Mouse (Mus musculus) spleen, postnatal 14 days (tissue): ENCODE data around the gene Ccdc184.
A peak's percentile ranks its signal among the peaks of the same experiment; 100 is the strongest.

Source experiments
- DNase-seq, 2 experiments: peaks; one replicate each; pipeline ENCODE4 v3.0.0; 2021 to 2022; ENCODE audit warnings: low spot score in 2 of 2

Gene Ccdc184

GRCm38 (mm10) chr15:98155944-98156343 is 11.0 kb upstream of the Ccdc184 start:
- no peak for DNase-seq

- DNase-seq: no peak
Observed at GRCm38 (mm10) chr15:98157253-98157652, 9.7 kb upstream of the Ccdc184 start.

- DNase-seq: no peak
Observed at GRCm38 (mm10) chr15:98161026-98161805, 5.7 kb upstream of the Ccdc184 start.

GRCm38 (mm10) chr15:98162561-98162960 is 4.4 kb upstream of the Ccdc184 start:
- DNase-seq: no peak

GRCm38 (mm10) chr15:98165525-98165924 is 1.4 kb upstream of the Ccdc184 start, which contains the start of gene Asb8:
TSS of gene Asb8 (minus strand) at chr15:98165625.
- no peak for DNase-seq

GRCm38 (mm10) chr15:98167645-98168621 is 975 bp downstream of the Ccdc184 start:
- peak in 1 of 2 experiments; percentile 25 for DNase-seq

DNA sequence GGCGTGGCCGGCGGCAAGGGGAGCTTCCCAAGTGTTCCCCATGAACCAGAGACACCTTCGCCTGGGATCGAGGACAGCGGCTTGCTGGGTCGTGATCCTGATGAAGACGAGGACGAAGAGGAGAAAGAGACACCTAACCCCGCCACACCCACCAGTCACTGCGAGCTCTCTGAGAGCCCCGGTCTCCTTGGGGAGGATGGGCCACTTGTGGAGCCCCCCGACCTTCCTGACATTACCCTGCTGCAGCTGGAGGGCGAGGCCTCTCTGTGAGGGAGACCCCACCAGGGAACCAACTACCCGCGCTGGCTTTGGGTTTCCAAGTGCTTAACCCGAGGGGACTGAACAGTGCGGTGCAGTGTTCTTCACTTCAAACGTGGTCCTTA is 1.7 kb downstream of the Ccdc184 start:
- no peak for DNase-seq

DNA sequence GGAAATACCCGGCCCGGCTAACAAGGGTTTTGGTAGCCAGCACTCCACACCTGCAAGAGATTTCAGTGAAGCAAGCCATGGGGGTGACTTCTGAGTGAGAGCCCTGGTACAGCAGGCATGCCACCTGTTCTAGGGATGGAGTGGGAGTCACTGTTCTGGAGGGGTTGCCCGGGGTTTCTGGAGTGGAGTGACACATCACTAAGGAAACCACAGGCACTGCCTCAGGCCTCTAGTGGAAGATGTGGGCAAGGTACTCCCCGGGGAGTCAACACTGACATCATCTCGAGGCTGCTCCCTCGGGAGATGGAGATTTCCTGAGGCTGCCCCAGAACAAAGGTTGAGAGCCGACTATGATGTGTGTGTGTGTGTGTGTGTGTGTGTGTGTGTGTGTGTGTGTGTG is 3.4 kb downstream of the Ccdc184 start:
- no peak for DNase-seq

DNA sequence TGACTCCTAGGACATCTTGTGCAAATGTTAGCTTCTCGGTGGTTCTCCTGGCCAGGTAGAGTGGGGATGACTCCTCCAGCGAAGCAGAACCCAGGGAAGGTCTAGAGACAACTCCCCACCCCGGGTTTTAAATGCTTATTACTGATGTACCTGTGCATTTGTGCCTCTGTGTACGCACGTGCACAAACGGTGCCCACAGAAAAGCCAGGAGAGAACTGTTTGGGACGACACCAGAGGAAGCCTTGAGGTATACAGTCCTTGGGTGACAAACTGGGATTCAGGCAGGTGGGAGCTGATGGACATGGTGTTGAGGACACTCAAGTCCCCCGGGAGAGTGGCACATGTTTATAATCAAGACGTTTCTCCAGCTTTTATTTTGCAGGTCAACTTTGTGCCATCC is 4.0 kb downstream of the Ccdc184 start:
- DNase-seq: no peak

- DNase-seq: no peak
Observed at GRCm38 (mm10) chr15:98172113-98172512, 5.2 kb downstream of the Ccdc184 start.

GRCm38 (mm10) chr15:98173821-98174220 is 6.9 kb downstream of the Ccdc184 start:
- no peak for DNase-seq

GRCm38 (mm10) chr15:98177320-98177719 is 10.4 kb downstream of the Ccdc184 start:
- no peak for DNase-seq

GRCm38 (mm10) chr15:98180567-98181131 is 13.7 kb downstream of the Ccdc184 start:
- DNase-seq: no peak

DNA sequence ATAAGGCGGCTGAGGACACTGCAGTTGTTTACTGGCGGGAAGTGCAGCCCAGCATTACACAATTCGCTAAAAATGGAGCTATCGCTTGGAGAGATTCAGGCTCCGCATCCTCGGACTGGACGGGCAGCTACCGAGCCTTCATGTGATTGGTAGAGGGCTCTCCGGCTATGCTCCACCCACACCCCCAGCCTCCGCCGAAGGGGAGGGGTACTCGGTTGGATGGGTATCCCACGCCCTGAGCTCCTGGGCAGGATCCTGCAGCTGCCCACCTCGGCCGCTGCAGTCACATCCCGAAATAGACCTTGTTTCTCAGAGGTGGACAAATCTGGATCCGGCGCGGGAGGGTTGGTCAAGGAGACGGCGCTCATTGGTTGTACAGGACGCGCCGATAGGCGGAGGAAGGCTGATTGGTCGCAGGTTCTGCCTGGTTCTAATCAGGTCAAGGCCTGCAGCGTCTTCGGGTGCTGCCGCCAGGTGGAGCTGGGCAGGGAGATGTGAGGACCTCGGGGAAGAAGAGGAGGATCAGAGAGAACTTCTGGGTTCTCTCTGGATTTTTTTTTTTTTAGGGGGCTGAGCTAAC is 14.3 kb downstream of the Ccdc184 start:
- peak; percentile 48 to 67 for DNase-seq

DNA sequence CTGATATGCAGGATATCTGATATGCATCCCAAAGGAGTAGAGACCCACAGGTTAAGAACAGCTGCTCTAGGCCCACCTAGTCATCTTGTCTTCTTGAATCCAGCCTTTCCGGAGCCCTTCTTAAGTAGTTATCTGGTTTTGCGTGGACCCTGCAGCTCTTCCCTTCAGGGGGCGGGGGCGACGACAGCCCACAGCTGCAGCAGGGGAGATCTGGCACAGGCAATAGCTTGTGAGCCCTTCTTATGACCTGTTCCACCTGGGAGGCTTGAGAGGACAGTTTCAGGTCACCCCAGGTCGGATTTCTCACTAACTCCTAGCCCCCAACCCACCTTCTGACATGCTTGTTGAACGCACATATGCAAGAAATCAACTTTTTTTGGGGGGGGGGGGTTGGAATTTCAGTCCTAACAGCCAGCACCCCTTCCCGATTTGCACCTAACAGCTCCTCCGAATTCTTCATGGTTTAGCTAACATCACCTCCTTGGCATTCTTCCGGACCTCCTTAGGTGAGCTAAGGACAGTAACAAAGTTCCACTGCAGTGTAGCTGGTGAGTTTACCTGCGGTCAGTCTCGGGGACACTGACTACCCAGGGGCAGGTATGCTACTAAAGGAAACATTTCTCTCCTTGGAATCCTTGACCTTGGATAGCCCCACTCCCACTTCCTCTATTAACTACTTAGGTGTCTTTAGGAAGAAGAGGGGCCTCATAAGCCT is 15.1 kb downstream of the Ccdc184 start:
- DNase-seq: no peak

- DNase-seq: no peak
Observed at GRCm38 (mm10) chr15:98184456-98184855, 17.5 kb downstream of the Ccdc184 start.

DNA sequence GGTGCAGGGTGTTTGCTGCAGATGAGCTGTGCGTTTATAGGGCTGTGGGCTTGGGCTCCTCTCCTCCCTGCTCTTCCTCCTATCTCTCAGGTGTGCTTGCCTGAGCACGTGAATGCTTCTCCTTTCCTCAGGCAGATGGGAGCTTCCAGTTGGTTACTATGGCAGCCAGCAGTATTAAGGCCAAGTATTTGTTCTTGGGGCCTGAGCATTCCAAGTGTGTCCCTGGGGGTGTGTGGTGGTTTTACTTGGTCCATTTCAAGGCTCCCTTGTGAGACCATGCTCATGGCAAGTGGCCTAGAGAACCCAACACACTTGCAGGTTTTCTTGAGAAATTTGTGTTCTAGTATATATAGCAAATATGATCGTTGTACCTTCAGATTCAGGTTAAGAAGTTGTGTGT is 28.5 kb downstream of the Ccdc184 start, which contains the start of gene Olfr288:
Olfr288 (minus strand) TSS at position 101 of the 400 bp plus-strand sequence.
- DNase-seq: no peak

- DNase-seq: no peak
Observed at GRCm38 (mm10) chr15:98209676-98210075, 42.7 kb downstream of the Ccdc184 start.

- DNase-seq: no peak
Observed at GRCm38 (mm10) chr15:98213336-98213870, 46.4 kb downstream of the Ccdc184 start.

DNA sequence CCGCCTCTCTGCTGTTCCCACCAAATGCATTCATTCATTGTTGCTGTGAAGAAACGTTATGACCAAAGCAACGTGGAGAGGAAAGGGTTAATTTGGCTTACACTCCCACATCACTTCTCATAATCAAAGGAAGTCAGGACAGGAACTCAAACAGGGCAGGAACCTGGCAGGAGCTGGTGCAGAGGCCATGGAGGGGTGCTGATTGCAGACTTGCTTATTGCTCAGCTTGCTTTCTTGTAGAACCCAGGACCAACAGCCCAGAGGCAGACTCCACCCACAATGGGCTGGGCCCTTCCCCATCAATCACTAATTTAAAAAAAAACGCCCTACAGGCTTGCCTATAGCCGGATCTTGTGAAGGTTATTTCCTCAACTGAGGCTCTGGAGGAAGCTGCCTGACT is 47.2 kb downstream of the Ccdc184 start:
- DNase-seq: no peak
